Mouse (Mus musculus) heart, adult 9 months (tissue): Measurements from ENCODE around the gene Sh2b2.
"Not testable (repeated sequence)": the region's sequence is repeated elsewhere in the genome, so short reads cannot be mapped to it uniquely, and the experiment has no call there.

Experiments used
- DNase-seq, 2 experiments: peaks; one replicate each; pipeline ENCODE4 v3.0.0; 2022; ENCODE audit warnings: low spot score in 2 of 2

Sh2b2 gene

DNA sequence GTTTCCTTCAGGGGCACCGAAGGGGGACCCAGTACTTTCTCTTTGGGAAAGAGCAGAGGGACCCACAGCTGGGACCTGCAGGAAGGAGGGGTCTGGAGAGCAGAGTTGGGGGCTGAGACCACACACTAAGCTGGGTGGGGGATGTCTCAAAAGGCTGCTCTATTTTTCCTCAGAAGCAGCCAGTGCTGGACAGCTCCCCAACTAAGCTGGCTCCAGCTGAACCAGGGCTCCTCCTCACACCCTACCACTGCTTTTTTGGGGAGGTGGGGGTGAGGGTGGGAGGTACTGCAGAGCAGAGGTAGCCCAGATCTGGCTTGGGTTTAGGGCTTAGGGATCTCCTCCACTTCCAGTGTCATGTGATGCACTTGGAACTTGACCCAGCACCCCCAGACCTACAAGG lies 6.0 kb downstream of the Sh2b2 start:
- DNase-seq, result no peak

DNA sequence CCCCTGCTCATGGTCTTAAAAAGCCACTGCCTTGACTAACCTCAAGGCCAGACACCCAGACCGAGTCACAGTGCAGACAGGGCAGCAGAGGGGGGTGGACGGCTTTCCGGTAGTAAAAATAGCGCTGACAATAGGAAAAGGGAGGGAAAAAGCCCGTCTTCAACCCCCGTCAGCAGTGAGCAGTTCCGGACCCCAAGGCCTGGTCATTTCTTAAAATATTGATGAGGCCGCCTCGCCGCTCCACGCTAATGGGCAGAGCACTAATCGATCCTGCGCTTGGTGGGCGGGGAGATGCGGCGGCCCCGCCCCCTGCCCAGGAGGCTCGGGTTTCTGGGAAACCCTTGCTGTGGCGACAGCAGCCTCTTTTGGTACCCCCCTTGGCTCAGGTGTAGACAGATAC lies 8.7 kb downstream of the Sh2b2 start:
- no peak for DNase-seq

DNA sequence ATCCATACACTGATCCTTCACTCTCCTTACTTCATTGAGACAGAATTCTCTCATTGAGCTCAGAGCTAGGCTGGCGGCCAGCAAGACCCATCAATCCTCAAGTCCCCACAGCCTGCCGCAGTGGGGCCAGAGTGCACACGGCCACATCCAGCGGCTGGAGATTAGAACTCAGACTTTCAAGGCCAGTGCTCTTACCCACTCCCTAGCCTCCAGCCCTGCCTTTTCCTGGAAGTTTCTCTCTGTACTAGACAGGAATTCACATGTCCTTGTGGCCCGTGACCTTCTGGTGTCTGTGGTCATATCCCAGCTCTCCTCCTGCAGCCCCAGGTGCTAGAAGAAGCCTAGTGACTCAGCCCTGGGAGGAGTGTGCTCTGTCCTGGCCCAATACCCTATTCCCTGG lies 9.7 kb downstream of the Sh2b2 start:
- no peak for DNase-seq

DNA sequence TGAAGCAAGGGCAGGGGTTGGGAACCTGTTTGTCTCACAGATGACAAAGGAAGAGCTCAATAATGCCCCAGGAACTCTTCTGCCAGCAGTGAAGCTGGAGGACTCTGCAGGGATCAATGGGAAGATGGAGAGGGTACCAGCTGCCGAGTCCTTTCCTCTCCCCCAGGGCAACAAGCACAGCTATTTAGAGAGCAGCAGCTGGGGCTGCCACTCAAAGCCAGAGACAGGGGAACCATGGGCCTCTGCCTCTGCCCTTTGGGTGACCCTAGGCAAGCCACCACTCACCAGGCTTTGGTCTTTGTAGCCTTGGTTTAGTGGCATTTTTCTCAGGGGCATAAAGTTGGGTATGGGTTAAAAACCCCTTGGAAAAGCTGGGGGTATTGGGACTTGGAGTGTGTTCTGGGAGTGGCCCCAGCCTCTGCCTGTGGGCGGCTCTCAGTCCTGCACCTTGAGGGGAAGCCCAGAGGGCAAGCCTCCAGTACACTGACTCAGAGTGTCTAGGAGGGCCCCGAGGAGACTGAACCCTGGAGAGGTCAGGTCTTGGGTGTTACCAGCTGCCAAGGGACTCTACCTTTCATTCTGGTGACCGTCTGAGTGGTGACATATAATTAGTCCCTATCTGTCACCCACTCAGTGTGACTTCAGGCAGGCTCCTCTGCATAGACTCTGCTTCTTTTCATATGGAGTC lies 15.9 kb downstream of the Sh2b2 start:
- DNase-seq, result no peak

GRCm38 (mm10) chr5:136226246-136226876 lies 20.0 kb downstream of the Sh2b2 start:
- DNase-seq, result no peak

- DNase-seq, result no peak
Measured at GRCm38 (mm10) chr5:136218585-136218984, 27.8 kb downstream of the Sh2b2 start.

DNA sequence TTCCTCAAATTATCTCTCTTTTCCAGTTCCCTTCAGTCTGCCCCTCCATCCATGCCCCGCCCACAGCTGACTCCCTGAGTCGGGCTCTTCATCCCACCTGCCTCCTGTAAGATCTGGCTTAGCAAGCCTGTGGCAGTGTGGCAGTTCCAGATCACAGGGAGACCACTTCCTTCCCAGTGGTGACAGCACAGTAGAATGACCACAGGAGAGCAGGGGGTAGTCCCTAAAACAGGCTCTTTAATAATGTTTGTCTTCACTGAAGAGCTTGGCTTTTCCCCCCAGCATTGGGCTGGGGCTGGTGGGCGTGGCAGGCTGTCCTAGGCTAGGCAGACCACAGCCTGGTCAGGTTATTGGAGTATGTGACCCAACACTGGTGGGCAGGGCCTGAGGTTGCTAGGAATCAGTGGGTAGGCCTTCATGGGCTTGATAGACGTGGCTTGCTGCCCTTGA lies 28.4 kb downstream of the Sh2b2 start:
- DNase-seq, result no peak

GRCm38 (mm10) chr5:136217004-136217665 lies 29.2 kb downstream of the Sh2b2 start:
- no peak for DNase-seq

DNA sequence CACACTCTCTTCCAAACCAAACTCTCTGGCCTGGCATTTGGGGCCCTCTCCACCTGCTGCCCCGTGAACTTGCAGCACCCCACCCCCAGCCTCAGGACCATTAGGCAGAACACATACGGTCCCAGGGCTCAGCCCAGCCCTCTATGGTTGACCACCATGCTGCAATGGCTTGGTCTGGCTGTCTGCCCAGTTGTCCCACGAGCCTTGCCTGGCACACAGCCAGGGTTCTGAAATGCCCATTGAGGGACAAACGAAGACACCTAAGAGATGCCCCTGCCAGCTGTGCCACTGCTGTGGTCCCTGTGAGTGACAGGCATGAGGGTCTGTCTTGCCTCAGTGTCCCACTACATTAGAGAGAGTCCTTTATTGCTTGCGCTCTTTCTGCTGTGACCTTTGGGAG lies 30.4 kb downstream of the Sh2b2 start:
- no peak for DNase-seq

GRCm38 (mm10) chr5:136215211-136215610 lies 31.1 kb downstream of the Sh2b2 start:
- DNase-seq, result no peak

- no peak for DNase-seq
Measured at GRCm38 (mm10) chr5:136213716-136214115, 32.6 kb downstream of the Sh2b2 start.

- DNase-seq, result no peak
Measured at GRCm38 (mm10) chr5:136212716-136213115, 33.6 kb downstream of the Sh2b2 start.

- DNase-seq, result not testable (repeated sequence)
Measured at GRCm38 (mm10) chr5:136211341-136212102, 34.8 kb downstream of the Sh2b2 start.

DNA sequence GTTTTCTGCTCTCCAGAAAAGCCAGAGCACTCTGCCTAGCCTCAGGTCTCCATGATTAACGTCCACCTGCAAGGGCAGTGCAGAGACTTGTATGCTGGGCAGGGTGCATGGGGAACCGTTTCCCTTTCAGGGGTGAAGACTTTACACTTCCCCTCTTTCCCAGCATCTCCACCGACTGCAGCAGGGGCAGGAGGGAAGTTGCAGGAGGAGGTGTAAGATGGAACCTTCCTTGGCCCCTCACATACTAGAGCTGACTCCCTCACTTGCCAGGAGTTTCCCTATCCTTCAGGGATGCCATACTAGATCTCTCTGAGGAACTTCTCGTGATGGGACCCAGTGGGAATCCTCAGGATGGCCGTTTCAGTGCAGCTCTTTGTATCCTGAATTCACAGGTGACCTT lies 35.8 kb downstream of the Sh2b2 start:
- no peak for DNase-seq

DNA sequence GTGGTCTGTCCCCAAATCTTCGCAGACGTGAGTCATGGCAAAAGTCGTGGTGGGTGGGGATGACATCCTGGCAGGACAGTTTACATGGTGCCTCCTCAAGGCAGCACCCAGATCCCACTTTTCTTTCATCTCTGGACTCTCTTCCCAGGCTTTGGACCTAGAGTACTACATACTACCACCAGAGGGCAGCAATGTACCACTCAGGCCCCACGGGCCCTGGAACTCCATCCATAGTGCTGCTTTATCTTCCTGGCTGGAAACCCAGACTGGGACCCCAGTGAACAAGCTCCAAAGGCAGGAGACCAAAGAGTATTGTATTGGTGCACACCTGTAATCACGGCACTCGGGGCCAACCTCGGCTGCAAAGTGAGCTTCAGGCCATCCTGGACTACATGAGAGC lies 44.5 kb downstream of the Sh2b2 start:
- DNase-seq, result peak; percentile 64 to 69

DNA sequence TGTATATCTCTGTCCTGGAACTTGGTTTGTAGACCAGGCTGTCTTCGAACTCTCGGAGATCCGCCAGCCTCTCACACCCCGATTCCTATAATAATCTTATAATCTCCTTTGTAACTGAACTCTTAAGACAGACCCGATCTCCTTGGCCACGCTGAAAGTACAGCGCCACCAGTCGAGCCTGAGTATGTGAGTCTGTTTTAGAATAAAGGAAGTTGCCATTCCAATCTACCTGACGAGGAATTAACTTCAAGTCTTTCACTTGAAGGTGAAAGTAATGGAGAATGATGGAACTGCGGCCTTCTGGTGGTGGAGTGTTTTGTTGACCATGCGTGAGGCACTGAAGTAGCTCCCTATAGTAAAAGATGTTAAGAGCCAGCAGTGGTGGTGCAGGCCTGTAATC lies 46.8 kb downstream of the Sh2b2 start:
- peak in 1 of 2 experiments; percentile 12 for DNase-seq

GRCm38 (mm10) chr5:136198474-136199391 lies 47.6 kb downstream of the Sh2b2 start, which contains the start of gene Prkrip1:
TSS of gene Prkrip1 (minus strand) at chr5:136198963.
- peak; percentile 93 to 96 for DNase-seq

- no peak for DNase-seq
Measured at GRCm38 (mm10) chr5:136191870-136192269, 54.5 kb downstream of the Sh2b2 start.

- DNase-seq, result peak in 1 of 2 experiments; percentile 42
Measured at GRCm38 (mm10) chr5:136186723-136187122, 59.6 kb downstream of the Sh2b2 start.

- DNase-seq, result no peak
Measured at GRCm38 (mm10) chr5:136183766-136184165, 62.6 kb downstream of the Sh2b2 start.

GRCm38 (mm10) chr5:136182830-136183229 lies 63.5 kb downstream of the Sh2b2 start:
- no peak for DNase-seq
